Mouse (Mus musculus) kidney, postnatal 25 days (tissue): ENCODE measurements around the gene Ctse.

Experiments
- DNase-seq, 2 experiments: peaks; one replicate each; pipeline ENCODE4 v3.0.0; 2021; ENCODE audit warnings: mixed read lengths in 2 of 2

The Ctse gene

GRCm38 (mm10) chr1:131652670-131653443, 14.8 kb downstream of the Ctse start:
- DNase-seq, result no peak

GRCm38 (mm10) chr1:131655601-131656000, 17.5 kb downstream of the Ctse start:
- no peak for DNase-seq

- peak; percentile 93 to 94 for DNase-seq
Measured at GRCm38 (mm10) chr1:131657945-131658354, 19.8 kb downstream of the Ctse start.

GRCm38 (mm10) chr1:131659512-131660085, 21.5 kb downstream of the Ctse start:
- no peak for DNase-seq

- DNase-seq, result no peak
Measured at GRCm38 (mm10) chr1:131660266-131660665, 22.2 kb downstream of the Ctse start.

GRCm38 (mm10) chr1:131660716-131661472, 22.8 kb downstream of the Ctse start:
- no peak for DNase-seq

GRCm38 (mm10) chr1:131661749-131662148, 23.6 kb downstream of the Ctse start:
- no peak for DNase-seq

- no peak for DNase-seq
Measured at GRCm38 (mm10) chr1:131663286-131663995, 25.3 kb downstream of the Ctse start.

GRCm38 (mm10) chr1:131664136-131664535, 26.0 kb downstream of the Ctse start:
- no peak for DNase-seq

- DNase-seq, result no peak
Measured at GRCm38 (mm10) chr1:131665886-131666285, 27.8 kb downstream of the Ctse start.

GRCm38 (mm10) chr1:131671113-131671512, 33.0 kb downstream of the Ctse start:
- DNase-seq, result no peak

- no peak for DNase-seq
Measured at GRCm38 (mm10) chr1:131672361-131672760, 34.3 kb downstream of the Ctse start.

- no peak for DNase-seq
Measured at GRCm38 (mm10) chr1:131679644-131680043, 41.5 kb downstream of the Ctse start.

- DNase-seq, result no peak
Measured at GRCm38 (mm10) chr1:131687739-131688138, 49.6 kb downstream of the Ctse start.

GRCm38 (mm10) chr1:131688475-131688874, 50.4 kb downstream of the Ctse start, which contains the start of gene Rab7b:
Gene Rab7b, plus strand, starts transcription at chr1:131688695.
- DNase-seq, result peak in 1 of 2 experiments; percentile 35

- no peak for DNase-seq
Measured at GRCm38 (mm10) chr1:131689016-131689415, 50.9 kb downstream of the Ctse start.

- no peak for DNase-seq
Measured at GRCm38 (mm10) chr1:131689899-131690298, 51.8 kb downstream of the Ctse start.

GRCm38 (mm10) chr1:131690435-131690834, 52.3 kb downstream of the Ctse start:
- DNase-seq, result peak; percentile 24 to 61

GRCm38 (mm10) chr1:131691356-131691755, 53.2 kb downstream of the Ctse start:
- DNase-seq, result no peak

GRCm38 (mm10) chr1:131695308-131695707, 57.2 kb downstream of the Ctse start:
- DNase-seq, result no peak

GRCm38 (mm10) chr1:131696325-131696724, 58.2 kb downstream of the Ctse start:
- DNase-seq, result no peak

- no peak for DNase-seq
Measured at GRCm38 (mm10) chr1:131698770-131699169, 60.7 kb downstream of the Ctse start.

- no peak for DNase-seq
Measured at GRCm38 (mm10) chr1:131699642-131700041, 61.5 kb downstream of the Ctse start.
